Mouse (Mus musculus) heart, postnatal 0 days (tissue): ENCODE results near the gene Gtf3a.

Source experiments
- CTCF ChIP-seq: IDR thresholded peaks from 2 replicates; pipeline ENCODE4 v1.5.1; 2016; ENCODE audit warnings: antibody characterized with exemption, control low read depth, low read depth
- EP300 ChIP-seq: IDR thresholded peaks from 2 replicates; pipeline ENCODE4 v1.6.1; 2016; ENCODE audit warnings: antibody characterized with exemption, low read depth

- TF ChIP-seq CTCF: no peak
- TF ChIP-seq EP300: no peak
Measured at GRCm38 (mm10) chr5:146947497-146947896, 960 bp upstream of the Gtf3a start.
